Mouse (Mus musculus) liver, adult (tissue): ENCODE results near the gene Prkg1.

Source experiments
- GATA4 ChIP-seq: IDR thresholded peaks from 2 replicates; pipeline ENCODE4 v1.6.1; 2014; ENCODE audit warnings: mild to moderate bottlenecking, low read length; ENCODE audit not compliant: insufficient replicate concordance

The Prkg1 gene

GRCm38 (mm10) chr19:31759855-31760254, 5.0 kb downstream of the Prkg1 start:
- TF ChIP-seq GATA4, result peak; percentile 87

GRCm38 (mm10) chr19:31755929-31756792, 8.7 kb downstream of the Prkg1 start:
- no peak for TF ChIP-seq GATA4

- no peak for TF ChIP-seq GATA4
Observed at GRCm38 (mm10) chr19:31754642-31755287, 10.1 kb downstream of the Prkg1 start.

GRCm38 (mm10) chr19:31750976-31751676, 13.7 kb downstream of the Prkg1 start:
- no peak for TF ChIP-seq GATA4

- TF ChIP-seq GATA4, result no peak
Observed at GRCm38 (mm10) chr19:31746635-31747034, 18.2 kb downstream of the Prkg1 start.

GRCm38 (mm10) chr19:31743241-31744045, 21.4 kb downstream of the Prkg1 start:
- peak; percentile 31; the same call in 1 of the 2 replicates for TF ChIP-seq GATA4

GRCm38 (mm10) chr19:31714900-31715299, 49.9 kb downstream of the Prkg1 start:
- TF ChIP-seq GATA4, result no peak

- peak; percentile 51; the same call in 1 of the 2 replicates for TF ChIP-seq GATA4
Observed at GRCm38 (mm10) chr19:31714418-31714817, 50.4 kb downstream of the Prkg1 start.

- TF ChIP-seq GATA4, result no peak
Observed at GRCm38 (mm10) chr19:31713321-31713720, 51.5 kb downstream of the Prkg1 start.

GRCm38 (mm10) chr19:31710336-31710735, 54.5 kb downstream of the Prkg1 start:
- TF ChIP-seq GATA4, result no peak

GRCm38 (mm10) chr19:31703991-31704390, 60.8 kb downstream of the Prkg1 start:
- TF ChIP-seq GATA4, result no peak

- no peak for TF ChIP-seq GATA4
Observed at GRCm38 (mm10) chr19:31698916-31699315, 65.9 kb downstream of the Prkg1 start.

GRCm38 (mm10) chr19:31680821-31681220, 84.0 kb downstream of the Prkg1 start:
- no peak for TF ChIP-seq GATA4

- TF ChIP-seq GATA4, result no peak
Observed at GRCm38 (mm10) chr19:31678324-31678723, 86.5 kb downstream of the Prkg1 start.

GRCm38 (mm10) chr19:31671726-31672125, 93.1 kb downstream of the Prkg1 start:
- no peak for TF ChIP-seq GATA4
